Mouse (Mus musculus): ENCODE measurements at regions not wholly inside any gene's neighbourhood (a gene's known extent, or its start where the extent isn't known, plus 50 kb on each side); places are given as distances from the start of the nearest gene placed in this dataset.
"Not testable (repeated sequence)": the region's sequence is repeated elsewhere in the genome, so short reads cannot be mapped to it uniquely, and the experiment has no call there.

GRCm38 (mm10) chr5:12639549-12639948 lies 256.4 kb downstream of the Sema3d start:
- DNase-seq (ENCODE audit: low read depth, low spot score): peak; percentile 89

GRCm38 (mm10) chr5:12646269-12646668 lies 263.1 kb downstream of the Sema3d start:
- DNase-seq (ENCODE audit: low read depth, low spot score): peak; percentile 80

GRCm38 (mm10) chr5:12673666-12674065 lies 290.5 kb downstream of the Sema3d start:
- DNase-seq (ENCODE audit: low read depth, low spot score): no peak

- DNase-seq (ENCODE audit: low read depth, low spot score): no peak
Measured at GRCm38 (mm10) chr5:12674134-12674533, 290.9 kb downstream of the Sema3d start.

GRCm38 (mm10) chr5:12676712-12677111 lies 293.5 kb downstream of the Sema3d start:
- DNase-seq (ENCODE audit: low read depth, low spot score): no peak

GRCm38 (mm10) chr5:12714894-12715293 lies 331.7 kb downstream of the Sema3d start:
- DNase-seq (ENCODE audit: low read depth, low spot score): no peak

GRCm38 (mm10) chr5:12751514-12751913 lies 368.3 kb downstream of the Sema3d start:
- DNase-seq (ENCODE audit: low read depth, low spot score): no peak

GRCm38 (mm10) chr5:12759634-12760033 lies 365.6 kb upstream of the Sema3a start:
- no peak for DNase-seq (ENCODE audit: low read depth, low spot score)

GRCm38 (mm10) chr5:12767383-12767782 lies 357.8 kb upstream of the Sema3a start:
- DNase-seq (ENCODE audit: low read depth, low spot score): no peak

GRCm38 (mm10) chr5:12782681-12783080 lies 342.5 kb upstream of the Sema3a start:
- DNase-seq (ENCODE audit: low read depth, low spot score): no peak

- no peak for DNase-seq (ENCODE audit: low read depth, low spot score)
Measured at GRCm38 (mm10) chr5:12808729-12809128, 316.5 kb upstream of the Sema3a start.

- peak; percentile 69 for DNase-seq (ENCODE audit: low read depth, low spot score)
Measured at GRCm38 (mm10) chr5:12809884-12810283, 315.3 kb upstream of the Sema3a start.

GRCm38 (mm10) chr5:12847207-12847606 lies 278.0 kb upstream of the Sema3a start:
- DNase-seq (ENCODE audit: low read depth, low spot score): not testable (repeated sequence)

GRCm38 (mm10) chr5:12856869-12857268 lies 268.3 kb upstream of the Sema3a start:
- DNase-seq (ENCODE audit: low read depth, low spot score): no peak

- no peak for DNase-seq (ENCODE audit: low read depth, low spot score)
Measured at GRCm38 (mm10) chr5:12868355-12869217, 256.6 kb upstream of the Sema3a start.

GRCm38 (mm10) chr5:12872888-12873287 lies 252.3 kb upstream of the Sema3a start:
- DNase-seq (ENCODE audit: low read depth, low spot score): no peak

GRCm38 (mm10) chr5:12877595-12878296 lies 247.5 kb upstream of the Sema3a start:
- peak; percentile 32 for DNase-seq (ENCODE audit: low read depth, low spot score)

GRCm38 (mm10) chr5:12892333-12892732 lies 232.9 kb upstream of the Sema3a start:
- DNase-seq (ENCODE audit: low read depth, low spot score): peak; percentile 15

GRCm38 (mm10) chr5:12894638-12895037 lies 230.6 kb upstream of the Sema3a start:
- no peak for DNase-seq (ENCODE audit: low read depth, low spot score)

- DNase-seq (ENCODE audit: low read depth, low spot score): peak; percentile 83
Measured at GRCm38 (mm10) chr5:12910741-12911140, 214.5 kb upstream of the Sema3a start.

GRCm38 (mm10) chr5:12914395-12914794 lies 210.8 kb upstream of the Sema3a start:
- DNase-seq (ENCODE audit: low read depth, low spot score): no peak

GRCm38 (mm10) chr5:12919335-12919734 lies 205.9 kb upstream of the Sema3a start:
- no peak for DNase-seq (ENCODE audit: low read depth, low spot score)

GRCm38 (mm10) chr5:12922889-12923288 lies 202.3 kb upstream of the Sema3a start:
- no peak for DNase-seq (ENCODE audit: low read depth, low spot score)
